Mouse (Mus musculus): ENCODE data around the gene Samd9l. TPM values are rescaled to one million over a fixed set of nuclear protein-coding genes. Genes with fewer than 3 reads are reported as not detected.
A peak's percentile ranks its signal among the peaks of the same experiment; 100 is the strongest.
"Not testable (repeated sequence)": the region's sequence is repeated elsewhere in the genome, so short reads cannot be mapped to it uniquely, and the experiment has no call there.

Samd9l gene
- total RNA-seq (2015) (14.3 and 16.2 TPM in 2 replicates), total RNA-seq (2017) (15.4 and 16.6 TPM in 2 replicates)

GRCm38 (mm10) chr6:3399340-3400068, at the start of gene Samd9l:
TSS of gene Samd9l (minus strand) at chr6:3399572.
- peak; percentile 92 for ATAC-seq (replicated peaks; ENCODE audit: poor library complexity)

- peak; percentile 100 for ATAC-seq (replicated peaks; ENCODE audit: poor library complexity)
These were observed 48.0 kb upstream of the Samd9l start for GRCm38 (mm10) chr6:3447404-3447803.

GRCm38 (mm10) chr6:3443905-3444304, 44.5 kb upstream of the Samd9l start:
- ATAC-seq (replicated peaks; ENCODE audit: poor library complexity): no peak

- no peak for ATAC-seq (replicated peaks; ENCODE audit: poor library complexity)
These were observed 36.7 kb upstream of the Samd9l start for GRCm38 (mm10) chr6:3436087-3436486.

GRCm38 (mm10) chr6:3430976-3431375, 31.6 kb upstream of the Samd9l start:
- ATAC-seq (replicated peaks; ENCODE audit: poor library complexity): not testable (repeated sequence)

GRCm38 (mm10) chr6:3427047-3427446, 27.7 kb upstream of the Samd9l start:
- no peak; the same call in 1 of the 2 replicates for ATAC-seq (replicated peaks; ENCODE audit: poor library complexity)

GRCm38 (mm10) chr6:3425333-3425732, 26.0 kb upstream of the Samd9l start:
- ATAC-seq (replicated peaks; ENCODE audit: poor library complexity): peak; percentile 35

GRCm38 (mm10) chr6:3424613-3425277, 25.4 kb upstream of the Samd9l start:
- ATAC-seq (replicated peaks; ENCODE audit: poor library complexity): peak; percentile 92

GRCm38 (mm10) chr6:3397182-3397906, 2.0 kb downstream of the Samd9l start:
- peak; percentile 49 for ATAC-seq (replicated peaks; ENCODE audit: poor library complexity)

GRCm38 (mm10) chr6:3395921-3396611, 3.3 kb downstream of the Samd9l start:
- ATAC-seq (replicated peaks; ENCODE audit: poor library complexity): not testable (repeated sequence)

GRCm38 (mm10) chr6:3389995-3390394, 9.4 kb downstream of the Samd9l start:
- no peak for ATAC-seq (replicated peaks; ENCODE audit: poor library complexity)

GRCm38 (mm10) chr6:3386565-3386964, 12.8 kb downstream of the Samd9l start:
- ATAC-seq (replicated peaks; ENCODE audit: poor library complexity): peak; percentile 53

- ATAC-seq (replicated peaks; ENCODE audit: poor library complexity): peak; percentile 38; the same call in 1 of the 2 replicates
These were observed 14.6 kb downstream of the Samd9l start for GRCm38 (mm10) chr6:3384816-3385215.

GRCm38 (mm10) chr6:3384115-3384791, 15.1 kb downstream of the Samd9l start:
- peak; percentile 87 for ATAC-seq (replicated peaks; ENCODE audit: poor library complexity)

GRCm38 (mm10) chr6:3379146-3379545, 20.2 kb downstream of the Samd9l start:
- ATAC-seq (replicated peaks; ENCODE audit: poor library complexity): no peak

- ATAC-seq (replicated peaks; ENCODE audit: poor library complexity): peak; percentile 34; the same call in 1 of the 2 replicates
These were observed 22.7 kb downstream of the Samd9l start for GRCm38 (mm10) chr6:3376687-3377086.

- no peak for ATAC-seq (replicated peaks; ENCODE audit: poor library complexity)
These were observed 29.8 kb downstream of the Samd9l start for GRCm38 (mm10) chr6:3369527-3369926.

- ATAC-seq (replicated peaks; ENCODE audit: poor library complexity): not testable (repeated sequence)
These were observed 33.8 kb downstream of the Samd9l start for GRCm38 (mm10) chr6:3365609-3366008.

GRCm38 (mm10) chr6:3345924-3346597, 53.3 kb downstream of the Samd9l start:
- ATAC-seq (replicated peaks; ENCODE audit: poor library complexity): peak; percentile 94

Measured in megakaryocyte progenitor cell, adult 5-6 weeks (primary cell).